Mouse (Mus musculus) lung, postnatal 0 days (tissue): Measurements from ENCODE around the gene Iqcf1. TPM values are rescaled to one million over a fixed set of nuclear protein-coding genes. Genes with fewer than 3 reads are reported as not detected.

Source experiments
- ATAC-seq: fragments of 200-750 bp; cut with Nextera tagmentation; 2 replicates; pipeline ENCODE4 v1.8.0; 2017; ENCODE audit warnings: moderate library complexity
- DNase-seq: peaks from one replicate; pipeline ENCODE4 v3.0.0-alpha.2; 2016; ENCODE audit warnings: low spot score
- H3K27ac ChIP-seq: fragments of 300-500 bp; sonication (generic); 2 replicates; pipeline ENCODE4 v1.5.1; 2014; ENCODE audit warnings: antibody characterized with exemption, mild to moderate bottlenecking, low read length, mixed read lengths
- H3K27me3 ChIP-seq: fragments of 300-500 bp; sonication (generic); replicated peaks from 2 replicates; pipeline ENCODE4 v1.6.1; 2014; ENCODE audit warnings: low read length, mixed read lengths; ENCODE audit not compliant: insufficient read depth
- H3K36me3 ChIP-seq: fragments of 300-500 bp; sonication (generic); 2 replicates; pipeline ENCODE4 v1.6.1; 2014; ENCODE audit warnings: low read length, mixed read lengths; ENCODE audit not compliant: insufficient read depth
- H3K4me1 ChIP-seq: fragments of 300-500 bp; sonication (generic); 2 replicates; pipeline ENCODE4 v1.6.1; 2014; ENCODE audit warnings: antibody characterized with exemption, low read depth, low read length, mixed read lengths; ENCODE audit not compliant: insufficient read depth
- H3K4me2 ChIP-seq: fragments of 300-500 bp; sonication (generic); replicated peaks from 2 replicates; pipeline ENCODE4 v1.6.1; 2014; ENCODE audit warnings: low read depth, mild to moderate bottlenecking, low read length, moderate library complexity, mixed read lengths
- H3K4me3 ChIP-seq: fragments of 300-500 bp; sonication (generic); 2 replicates; pipeline ENCODE4 v1.5.1; 2014; ENCODE audit warnings: low read depth, low read length
- H3K9ac ChIP-seq: fragments of 300-500 bp; sonication (generic); replicated peaks from 2 replicates; pipeline ENCODE4 v1.6.1; 2014; ENCODE audit warnings: low read depth, mild to moderate bottlenecking
- H3K9me3 ChIP-seq: fragments of 300-500 bp; sonication (generic); 2 replicates; pipeline ENCODE4 v1.6.1; 2016; ENCODE audit warnings: low read length, mixed read lengths
- CTCF ChIP-seq: IDR thresholded peaks from 2 replicates; pipeline ENCODE4 v1.5.1; 2016; ENCODE audit warnings: antibody characterized with exemption, mild to moderate bottlenecking
- EP300 ChIP-seq: IDR thresholded peaks from 2 replicates; pipeline ENCODE4 v1.6.1; 2016; ENCODE audit warnings: antibody characterized with exemption, mild to moderate bottlenecking, control low read depth
- WGBS: fragments of 180-500 bp; shearing (Covaris S2); extraction: QIAGEN DNeasy Blood & Tissue Kit; methylation state at CpG from one replicate; pipeline ENCODE4 v1.1.7; 2014; 5-methylcytosine and 5-hydroxymethylcytosine counted together
- polyA plus RNA-seq: library from polyadenylated mRNA; unstranded; fragments of >200 nt; fragmentation: Nextera tagmentation; extraction: Ambion mirVana; gene quantifications from 2 replicates; pipeline ENCODE4 v1.2.1, GENCODE M21; 2015

Gene Iqcf1
- polyA plus RNA-seq, 1 experiment from 2014 or later: not detected

GRCm38 (mm10) chr9:106457920-106458319 lies 41.8 kb upstream of the Iqcf1 start:
- Histone ChIP-seq H3K4me1 (peaks cover 9% of the 10 kb centered on the region; the same call in 1 of the 2 replicates), H3K36me3 (peaks cover 3% of the 10 kb centered on the region; the same call in 1 of the 2 replicates), H3K9ac (no peak overlapping the region), H3K27me3 (no peaks in the 10 kb centered on the region), H3K9me3 (no peaks in the 10 kb centered on the region), H3K4me3 (no peak overlapping the region), H3K4me2 (no peak overlapping the region), H3K27ac (no peak overlapping the region)
- no peak for TF ChIP-seq EP300
- no peak for TF ChIP-seq CTCF
- DNase-seq (no peak), ATAC-seq (no peak)
- 75% methylated on average over 5 of the region's 5 CpGs for WGBS

- no peak for ATAC-seq
- no peak for DNase-seq
- 70% methylated on average over 15 of the region's 15 CpGs for WGBS
- Histone ChIP-seq H3K4me1 (peaks cover 6% of the 10 kb centered on the region), H3K27me3 (0 out of 2 replicates have a peak, but pooled peaks cover 4% of the 10 kb centered on the region), H3K9me3 (no peaks in the 10 kb centered on the region), H3K9ac (no peak overlapping the region), H3K4me2 (no peak overlapping the region), H3K4me3 (no peak overlapping the region), H3K36me3 (peaks cover 9% of the 10 kb centered on the region), H3K27ac (no peak overlapping the region)
- TF ChIP-seq EP300 (no peak), CTCF (no peak)
Observed at GRCm38 (mm10) chr9:106459946-106460345, 39.8 kb upstream of the Iqcf1 start.

GRCm38 (mm10) chr9:106460401-106461025 lies 39.3 kb upstream of the Iqcf1 start:
- no peak overlapping the region for H3K4me3 ChIP-seq
- peaks cover 9% of the 10 kb centered on the region for H3K36me3 ChIP-seq
- WGBS: 76% methylated on average over 18 of the region's 18 CpGs
- no peak overlapping the region for H3K4me2 ChIP-seq
- no peak for TF ChIP-seq CTCF
- TF ChIP-seq EP300: no peak
- 0 out of 2 replicates have a peak, but pooled peaks cover 5% of the 10 kb centered on the region for H3K27me3 ChIP-seq
- no peak overlapping the region for H3K9ac ChIP-seq
- DNase-seq (no peak), ATAC-seq (no peak)
- no peaks in the 10 kb centered on the region for H3K9me3 ChIP-seq
- H3K4me1 ChIP-seq: peaks cover 4% of the 10 kb centered on the region
- no peak overlapping the region for H3K27ac ChIP-seq

- Histone ChIP-seq H3K4me2 (no peak overlapping the region), H3K4me3 (no peak overlapping the region), H3K9ac (no peak overlapping the region), H3K9me3 (no peaks in the 10 kb centered on the region), H3K36me3 (peaks cover 9% of the 10 kb centered on the region), H3K4me1 (peaks cover 4% of the 10 kb centered on the region), H3K27me3 (0 out of 2 replicates have a peak, but pooled peaks cover 5% of the 10 kb centered on the region), H3K27ac (no peak overlapping the region)
- 83% methylated on average over 9 of the region's 9 CpGs for WGBS
- DNase-seq (no peak), ATAC-seq (no peak)
- TF ChIP-seq CTCF (no peak), EP300 (no peak)
Observed at GRCm38 (mm10) chr9:106461026-106461415, 38.7 kb upstream of the Iqcf1 start.

- WGBS: 85% methylated on average over 16 of the region's 16 CpGs
- Histone ChIP-seq H3K27ac (no peak overlapping the region), H3K4me2 (no peak overlapping the region), H3K36me3 (peaks cover 9% of the 10 kb centered on the region), H3K9me3 (no peaks in the 10 kb centered on the region), H3K4me3 (no peak overlapping the region), H3K9ac (no peak overlapping the region), H3K4me1 (peaks cover 4% of the 10 kb centered on the region), H3K27me3 (0 out of 2 replicates have a peak, but pooled peaks cover 5% of the 10 kb centered on the region)
- ATAC-seq: no peak
- no peak for TF ChIP-seq CTCF
- TF ChIP-seq EP300: no peak
- no peak for DNase-seq
Observed at GRCm38 (mm10) chr9:106461641-106462429, 37.9 kb upstream of the Iqcf1 start.

GRCm38 (mm10) chr9:106462430-106462800 lies 37.4 kb upstream of the Iqcf1 start:
- 91% methylated on average over 12 of the region's 12 CpGs for WGBS
- peaks cover 4% of the 10 kb centered on the region for H3K4me1 ChIP-seq
- TF ChIP-seq EP300 (no peak), CTCF (no peak)
- no peak for DNase-seq
- H3K9ac ChIP-seq: no peak overlapping the region
- H3K4me3 ChIP-seq: no peak overlapping the region
- H3K27ac ChIP-seq: no peak overlapping the region
- no peaks in the 10 kb centered on the region for H3K9me3 ChIP-seq
- H3K27me3 ChIP-seq: 0 out of 2 replicates have a peak, but pooled peaks cover 5% of the 10 kb centered on the region
- no peak overlapping the region for H3K4me2 ChIP-seq
- peaks cover 9% of the 10 kb centered on the region for H3K36me3 ChIP-seq
- ATAC-seq: no peak
